Mouse (Mus musculus) E14TG2a.4 (cell line): ENCODE data around the gene Cdyl.
A peak's percentile ranks its signal among the peaks of the same experiment; 100 is the strongest.

ENCODE experiments used
- H3K27me3 ChIP-seq: 2 replicates; pipeline ENCODE4 v1.6.1; 2014; ENCODE audit warnings: low read length, control low read depth; ENCODE audit not compliant: insufficient read depth
- H3K36me3 ChIP-seq: 2 replicates; pipeline ENCODE4 v1.6.1; 2014; ENCODE audit warnings: low read length, control low read depth; ENCODE audit not compliant: insufficient read depth
- H3K4me1 ChIP-seq: replicated peaks from 2 replicates; pipeline ENCODE4 v1.6.1; 2014; ENCODE audit warnings: low read depth, low read length, control low read depth
- H3K4me3 ChIP-seq: replicated peaks from 2 replicates; pipeline ENCODE4 v1.5.1; 2014; ENCODE audit warnings: mild to moderate bottlenecking, low read length
- H3K9me3 ChIP-seq: 2 replicates; pipeline ENCODE4 v1.6.1; 2014; ENCODE audit warnings: low read length, control low read depth
- CTCF ChIP-seq: conservative IDR thresholded peaks from 2 replicates; pipeline ENCODE4 v1.5.1; 2014; ENCODE audit warnings: low read length
- NANOG ChIP-seq: IDR thresholded peaks from 2 replicates; pipeline ENCODE4 v1.6.1; 2014; ENCODE audit warnings: borderline replicate concordance, low read length, mixed read lengths
- POU5F1 ChIP-seq: IDR thresholded peaks from 2 replicates; pipeline ENCODE4 v1.6.1; 2014; ENCODE audit warnings: low read length, borderline replicate concordance

The Cdyl gene

DNA sequence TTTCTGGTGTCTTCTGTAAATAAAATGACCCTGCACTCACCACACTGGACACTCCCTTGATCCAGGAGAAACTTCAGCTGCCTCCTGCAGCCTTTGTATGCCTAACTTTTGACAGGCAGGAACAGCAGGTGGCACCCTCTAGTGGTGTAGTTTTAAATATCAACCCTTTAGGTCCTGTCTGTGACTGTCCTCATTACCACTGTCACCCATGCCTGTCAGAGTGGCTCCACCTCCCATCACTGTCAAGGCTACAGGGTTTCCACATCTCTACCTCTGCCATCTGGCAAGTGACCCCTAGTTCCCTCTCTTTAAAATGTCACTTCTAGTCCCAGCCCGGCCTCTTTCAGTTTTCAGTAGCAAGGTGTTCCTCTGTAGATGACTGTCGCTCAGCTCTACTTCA is 123.3 kb downstream of the Cdyl start:
- no peak for TF ChIP-seq NANOG
- no peak for TF ChIP-seq POU5F1
- TF ChIP-seq CTCF = peak; percentile 53
- Histone ChIP-seq H3K9me3 (no peaks in the 10 kb centered on the region), H3K4me1 (peaks cover 96% of the 10 kb centered on the region), H3K36me3 (peaks cover 17% of the 10 kb centered on the region), H3K4me3 (no peak overlapping the region), H3K27me3 (no peaks in the 10 kb centered on the region)

DNA sequence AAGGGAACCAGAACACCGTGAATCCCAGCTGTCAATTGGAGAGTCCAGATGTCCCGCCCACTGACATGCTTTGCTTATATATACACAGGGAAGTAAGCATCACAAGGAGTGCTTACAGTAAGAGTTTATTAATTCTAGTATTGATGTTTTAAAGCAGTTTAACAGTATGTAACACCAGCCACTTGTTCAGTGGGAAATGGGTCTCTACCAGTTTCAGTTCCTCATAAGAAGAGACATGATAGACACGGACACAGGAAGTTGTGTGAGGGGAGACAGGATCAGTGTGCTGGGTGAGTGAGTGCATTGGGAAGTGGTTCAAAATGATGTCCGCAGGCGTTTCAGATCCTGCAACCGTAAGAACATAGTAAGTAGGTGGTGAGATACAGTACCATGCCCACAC is 123.9 kb downstream of the Cdyl start:
- Histone ChIP-seq H3K9me3 (no peaks in the 10 kb centered on the region), H3K27me3 (no peaks in the 10 kb centered on the region), H3K4me3 (no peak overlapping the region), H3K4me1 (peaks cover 96% of the 10 kb centered on the region), H3K36me3 (peaks cover 23% of the 10 kb centered on the region)
- TF ChIP-seq POU5F1 (no peak), NANOG (no peak)

DNA sequence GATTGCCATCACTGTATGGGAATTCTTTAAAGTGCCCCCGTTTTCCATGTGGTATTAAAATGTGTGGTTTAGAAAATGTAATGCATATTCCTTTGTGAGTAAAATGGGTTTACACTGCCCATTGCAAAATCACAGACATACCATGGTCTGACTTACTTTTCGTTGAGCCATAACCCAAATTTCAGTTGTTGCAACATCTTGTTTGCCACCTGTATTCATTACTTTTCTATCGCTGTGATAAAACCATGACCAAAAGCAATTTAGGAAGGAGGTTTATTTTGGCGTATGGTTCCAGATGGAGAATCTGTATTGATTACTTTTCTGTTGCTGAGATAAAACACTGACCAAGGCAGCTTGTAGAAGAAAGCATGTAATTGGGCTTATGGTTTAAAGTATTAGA is 124.6 kb downstream of the Cdyl start:
- H3K9me3 ChIP-seq = no peaks in the 10 kb centered on the region
- H3K4me3 ChIP-seq = no peak overlapping the region
- peaks cover 96% of the 10 kb centered on the region for H3K4me1 ChIP-seq
- TF ChIP-seq NANOG = no peak
- TF ChIP-seq POU5F1 = no peak
- no peak for TF ChIP-seq CTCF
- H3K36me3 ChIP-seq = peaks cover 30% of the 10 kb centered on the region
- H3K27me3 ChIP-seq = no peaks in the 10 kb centered on the region

DNA sequence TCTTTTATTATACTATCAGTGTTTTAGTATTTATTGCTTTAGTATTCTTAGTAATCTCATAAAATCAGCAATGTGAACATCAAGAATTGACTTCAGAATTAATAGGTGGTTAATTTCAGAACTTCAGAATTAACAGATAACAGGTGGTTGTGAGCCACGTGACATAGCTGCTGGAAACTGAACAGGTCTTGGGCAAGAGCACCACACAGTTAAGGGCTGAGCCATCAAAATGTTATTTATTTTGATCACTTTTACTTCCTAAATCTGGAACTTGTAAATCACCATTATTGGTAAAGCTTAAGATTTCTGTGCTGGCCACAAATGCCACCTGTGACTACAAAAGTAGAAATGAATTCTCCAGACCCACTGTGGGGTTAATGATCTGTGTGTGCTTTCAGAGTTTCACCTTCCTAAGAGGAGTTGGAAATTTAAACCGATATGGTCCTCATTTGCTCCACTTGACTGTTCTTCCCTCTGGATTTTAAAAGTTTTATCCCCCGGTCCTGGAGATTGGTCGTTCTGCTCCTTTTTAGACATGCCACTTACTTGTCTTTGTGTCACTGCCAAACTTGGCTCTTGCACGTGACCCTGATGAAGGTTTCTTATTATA is 125.8 kb downstream of the Cdyl start:
- Histone ChIP-seq H3K4me3 (no peak overlapping the region), H3K4me1 (peaks cover 97% of the 10 kb centered on the region), H3K9me3 (no peaks in the 10 kb centered on the region), H3K36me3 (peaks cover 42% of the 10 kb centered on the region), H3K27me3 (no peaks in the 10 kb centered on the region)
- TF ChIP-seq CTCF (no peak), NANOG (no peak), POU5F1 (no peak)

DNA sequence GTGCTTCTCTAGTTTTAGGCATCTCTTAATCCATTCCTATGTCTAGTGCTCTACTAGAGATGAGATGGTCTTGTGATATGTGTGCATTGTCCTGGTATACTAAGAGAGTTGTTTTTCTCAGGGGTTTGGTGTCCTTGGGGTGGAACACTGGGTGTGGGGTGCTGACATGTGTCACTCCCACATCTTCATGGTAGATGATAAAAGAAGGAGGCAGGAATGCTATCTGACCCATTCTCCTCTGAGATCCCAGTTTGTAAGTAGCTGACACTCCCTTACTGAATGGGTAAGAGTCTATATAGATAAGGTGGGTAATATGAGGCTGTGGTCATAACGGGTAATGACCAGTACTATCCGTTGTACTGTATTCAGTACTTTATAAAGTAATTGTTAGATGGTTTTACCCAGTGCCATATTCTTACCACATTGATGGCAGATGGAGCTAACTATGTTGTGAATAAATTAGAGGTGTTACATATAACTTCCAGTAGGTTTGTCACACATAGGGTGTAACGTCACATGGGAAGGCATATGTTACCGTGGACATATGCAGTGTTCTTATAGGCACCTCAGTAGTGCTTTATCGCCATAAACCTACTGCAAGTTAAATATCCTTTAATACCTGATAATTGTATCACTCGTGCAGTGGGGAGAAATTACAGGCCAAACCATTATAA is 127.2 kb downstream of the Cdyl start:
- Histone ChIP-seq H3K9me3 (no peaks in the 10 kb centered on the region), H3K27me3 (no peaks in the 10 kb centered on the region), H3K4me1 (peaks cover 97% of the 10 kb centered on the region), H3K4me3 (no peak overlapping the region), H3K36me3 (peaks cover 56% of the 10 kb centered on the region)
- TF ChIP-seq POU5F1 = no peak
- no peak for TF ChIP-seq CTCF
- no peak for TF ChIP-seq NANOG

DNA sequence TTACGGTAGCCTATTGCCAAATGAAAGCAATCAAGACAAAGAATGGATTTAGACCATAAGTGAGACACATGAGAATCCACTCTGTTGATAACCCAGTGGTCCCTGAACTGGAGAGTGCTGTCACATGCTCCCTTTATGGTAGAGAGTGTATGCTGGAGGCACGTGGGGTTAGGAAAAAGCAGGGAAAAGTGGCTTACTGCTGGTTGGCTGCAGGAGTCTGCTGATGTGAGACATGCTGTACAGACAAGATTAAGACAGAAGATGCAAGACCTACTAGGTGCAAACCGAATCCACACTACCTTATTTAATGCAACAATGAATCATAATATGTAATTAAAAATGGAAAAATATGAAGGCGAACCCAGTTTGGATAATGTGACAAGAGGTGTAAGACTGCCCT is 129.9 kb downstream of the Cdyl start:
- peaks cover 95% of the 10 kb centered on the region for H3K4me1 ChIP-seq
- TF ChIP-seq CTCF (no peak), POU5F1 (no peak), NANOG (no peak)
- no peak overlapping the region for H3K4me3 ChIP-seq
- H3K36me3 ChIP-seq = peaks cover 60% of the 10 kb centered on the region
- H3K9me3 ChIP-seq = no peaks in the 10 kb centered on the region
- H3K27me3 ChIP-seq = no peaks in the 10 kb centered on the region

DNA sequence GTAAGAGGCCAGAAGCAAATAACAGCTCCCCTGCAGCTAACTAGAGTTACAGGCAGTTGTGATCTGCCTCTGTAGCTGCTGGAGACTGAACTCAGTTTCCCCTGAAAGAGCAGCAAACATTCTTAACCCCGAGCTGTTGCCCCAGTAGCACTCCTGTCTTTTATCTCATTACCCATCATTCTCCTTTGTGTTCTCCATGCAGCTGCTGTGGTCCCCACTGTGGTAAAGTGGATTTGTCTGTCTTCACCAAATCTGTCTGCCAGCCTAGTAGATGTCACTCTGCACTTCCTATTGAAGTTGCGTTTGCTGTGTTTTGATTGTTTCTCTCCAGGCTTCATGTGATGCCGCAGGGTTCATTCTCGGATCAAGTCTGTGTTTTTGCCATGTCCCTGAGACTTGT is 130.8 kb downstream of the Cdyl start:
- Histone ChIP-seq H3K4me3 (no peak overlapping the region), H3K27me3 (no peaks in the 10 kb centered on the region), H3K36me3 (peaks cover 59% of the 10 kb centered on the region), H3K4me1 (peaks cover 95% of the 10 kb centered on the region), H3K9me3 (no peaks in the 10 kb centered on the region)
- TF ChIP-seq NANOG (no peak), POU5F1 (no peak), CTCF (no peak)

DNA sequence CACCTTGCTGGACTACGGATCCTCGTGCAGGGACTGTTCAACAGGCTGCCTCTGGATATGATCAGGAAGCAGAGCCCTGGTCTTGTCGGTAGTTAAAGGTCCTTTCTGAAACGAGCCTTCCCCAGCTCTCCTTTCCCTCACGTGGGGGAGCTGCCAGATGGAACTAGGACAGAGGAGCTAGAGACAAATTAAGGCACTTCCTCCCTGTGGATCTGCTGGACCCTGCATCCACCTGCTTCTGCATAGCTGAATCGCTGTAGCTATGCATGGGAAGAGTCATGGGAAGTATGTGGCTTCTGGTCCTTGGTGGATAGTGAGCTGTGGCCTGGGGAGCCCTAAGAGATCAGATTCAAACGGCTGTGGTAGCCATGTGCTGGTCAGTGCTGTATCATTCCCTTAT is 134.7 kb downstream of the Cdyl start:
- TF ChIP-seq NANOG (no peak), POU5F1 (no peak), CTCF (no peak)
- H3K4me3 ChIP-seq = no peak overlapping the region
- H3K27me3 ChIP-seq = no peaks in the 10 kb centered on the region
- peaks cover 68% of the 10 kb centered on the region for H3K36me3 ChIP-seq
- no peaks in the 10 kb centered on the region for H3K9me3 ChIP-seq
- peaks cover 96% of the 10 kb centered on the region for H3K4me1 ChIP-seq

DNA sequence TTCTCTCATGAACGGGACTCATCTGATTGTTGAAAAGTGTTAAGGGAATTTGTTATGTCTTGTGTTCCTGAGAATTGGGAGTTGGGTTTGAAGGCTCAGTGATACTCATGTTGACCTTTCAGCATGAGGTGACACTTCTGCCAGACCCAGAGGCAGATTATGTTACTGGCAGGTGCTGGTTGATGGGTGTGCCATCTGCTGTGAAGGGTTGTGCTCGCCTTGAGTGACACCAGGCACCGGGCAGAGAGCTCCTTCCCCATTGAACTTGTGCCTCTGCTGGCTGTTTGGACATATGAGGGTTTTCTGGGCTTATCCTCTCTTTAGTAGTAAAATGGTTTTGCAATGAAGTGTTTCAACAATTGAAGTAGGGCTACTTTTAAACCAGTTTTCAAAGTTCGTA is 135.1 kb downstream of the Cdyl start:
- Histone ChIP-seq H3K36me3 (peaks cover 68% of the 10 kb centered on the region), H3K9me3 (no peaks in the 10 kb centered on the region), H3K4me1 (peaks cover 96% of the 10 kb centered on the region), H3K27me3 (no peaks in the 10 kb centered on the region), H3K4me3 (no peak overlapping the region)
- TF ChIP-seq NANOG (no peak), POU5F1 (no peak), CTCF (no peak)
